Mouse (Mus musculus): ENCODE data around the gene Olfm2.
"Not testable (repeated sequence)": the region's sequence is repeated elsewhere in the genome, so short reads cannot be mapped to it uniquely, and the experiment has no call there.

DNA sequence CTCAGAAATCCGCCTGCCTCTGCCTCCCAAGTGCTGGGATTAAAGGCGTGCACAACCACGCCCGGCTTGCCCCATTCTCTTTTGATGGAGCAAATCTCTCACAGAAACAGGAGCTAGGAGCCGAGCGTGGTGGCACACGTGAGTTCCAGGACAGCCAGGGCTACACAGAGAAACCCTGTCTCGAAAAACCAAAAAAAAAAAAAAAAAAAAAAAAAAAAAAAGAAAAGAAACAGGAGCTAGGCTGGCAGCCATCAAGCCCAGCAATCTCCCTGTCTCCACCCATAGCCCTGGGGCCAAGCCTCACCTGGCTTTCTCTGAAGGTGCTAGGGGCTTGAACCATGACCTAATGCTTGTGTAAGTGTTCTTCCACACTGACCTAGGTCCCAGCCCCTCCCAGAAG is 110.5 kb downstream of the Olfm2 start:
- not testable (repeated sequence) for TF ChIP-seq CTCF (IDR thresholded peaks at IDR 0.05; ENCODE audit: borderline replicate concordance, extremely low read depth, insufficient read depth, insufficient read length); POLR2A (IDR thresholded peaks at IDR 0.05; ENCODE audit: borderline replicate concordance, extremely low read depth, insufficient read depth, insufficient read length, poor library complexity, severe bottlenecking)
